Mouse (Mus musculus) embryonic facial prominence, embryonic 14.5 days (tissue): ENCODE measurements around the gene Hinfp. TPM values are rescaled to one million over a fixed set of nuclear protein-coding genes. Genes with fewer than 3 reads are reported as not detected.

Experiments used
- ATAC-seq: fragments of 200-750 bp; cut with Nextera tagmentation; 2 replicates; pipeline ENCODE4 v1.8.0; 2017; ENCODE audit warnings: low read depth, moderate number of reproducible peaks, moderate TSS enrichment
- DNase-seq: peaks from one replicate; pipeline ENCODE4 v3.0.0-alpha.2; 2015; ENCODE audit warnings: low spot score
- H3K27ac ChIP-seq: fragments of 300-500 bp; sonication (generic); replicated peaks from 2 replicates; pipeline ENCODE4 v1.5.1; 2014; ENCODE audit warnings: low read depth, mild to moderate bottlenecking, low read length, moderate library complexity
- H3K27me3 ChIP-seq: fragments of 300-500 bp; sonication (generic); replicated peaks from 2 replicates; pipeline ENCODE4 v1.6.1; 2014; ENCODE audit warnings: low read length; ENCODE audit not compliant: control insufficient read depth, insufficient read depth
- H3K36me3 ChIP-seq: fragments of 300-500 bp; sonication (generic); 2 replicates; pipeline ENCODE4 v1.6.1; 2014; ENCODE audit warnings: low read length, mixed read lengths; ENCODE audit not compliant: control insufficient read depth, insufficient read depth
- H3K4me1 ChIP-seq: fragments of 300-500 bp; sonication (generic); 2 replicates; pipeline ENCODE4 v1.6.1; 2014; ENCODE audit warnings: antibody characterized with exemption, low read length; ENCODE audit not compliant: control insufficient read depth, insufficient read depth
- H3K4me2 ChIP-seq: fragments of 300-500 bp; sonication (generic); 2 replicates; pipeline ENCODE4 v1.6.1; 2014; ENCODE audit warnings: low read depth, mild to moderate bottlenecking, low read length, moderate library complexity, mixed read lengths
- H3K4me3 ChIP-seq: fragments of 300-500 bp; sonication (generic); 2 replicates; pipeline ENCODE4 v1.5.1; 2014; ENCODE audit warnings: low read depth, mild to moderate bottlenecking, low read length
- H3K9ac ChIP-seq: fragments of 300-500 bp; sonication (generic); 2 replicates; pipeline ENCODE4 v1.6.1; 2014; ENCODE audit warnings: low read depth, mild to moderate bottlenecking, low read length, moderate library complexity, mixed read lengths
- H3K9me3 ChIP-seq: fragments of 300-500 bp; sonication (generic); 2 replicates; pipeline ENCODE4 v1.6.1; 2016; ENCODE audit warnings: low read length; ENCODE audit not compliant: control insufficient read depth
- WGBS: fragments of 180-500 bp; shearing (Covaris S2); extraction: QIAGEN DNeasy Blood & Tissue Kit; methylation state at CpG from one replicate; pipeline ENCODE4 v1.1.7; 2014; 5-methylcytosine and 5-hydroxymethylcytosine counted together
- polyA plus RNA-seq: library from polyadenylated mRNA; unstranded; fragments of >200 nt; fragmentation: Nextera tagmentation; extraction: Ambion mirVana; gene quantifications from 2 replicates; pipeline ENCODE4 v1.2.1, GENCODE M21; 2014

Hinfp gene
- polyA plus RNA-seq, 1 experiment from 2014 or later = 15.6 TPM

DNA sequence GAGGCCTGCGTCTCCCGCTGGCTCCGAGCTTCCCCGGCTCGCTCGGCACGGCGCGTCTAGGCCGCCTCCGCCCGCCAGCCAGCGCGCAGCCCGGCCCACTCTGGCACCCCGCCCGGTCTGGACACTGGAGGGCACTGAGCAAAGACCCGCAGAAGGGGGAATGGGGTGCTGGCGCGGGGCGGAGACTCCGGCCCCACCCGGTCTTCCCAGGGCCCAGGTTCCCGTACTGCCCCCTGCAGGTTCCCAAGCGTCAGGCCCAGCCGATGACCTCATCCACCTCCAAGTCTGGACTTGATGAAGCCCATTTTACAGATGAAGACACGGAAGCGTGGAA lies 37.5 kb downstream of the Hinfp start:
- peak; percentile 92 for DNase-seq
- H3K36me3 ChIP-seq = peaks cover 5% of the 10 kb centered on the region; the same call in 1 of the 2 replicates
- WGBS = 8% methylated on average over 17 of the region's 28 CpGs
- H3K27me3 ChIP-seq = no peaks in the 10 kb centered on the region
- H3K4me3 ChIP-seq = peak overlapping the region; percentile 48
- H3K9ac ChIP-seq = peak overlapping the region; percentile 84
- peak overlapping the region; percentile 84 for H3K27ac ChIP-seq
- peak overlapping the region; percentile 78 for H3K4me2 ChIP-seq
- peaks cover 8% of the 10 kb centered on the region for H3K4me1 ChIP-seq
- H3K9me3 ChIP-seq = peaks cover 6% of the 10 kb centered on the region; the same call in 1 of the 2 replicates
- peak; percentile 91 for ATAC-seq

DNA sequence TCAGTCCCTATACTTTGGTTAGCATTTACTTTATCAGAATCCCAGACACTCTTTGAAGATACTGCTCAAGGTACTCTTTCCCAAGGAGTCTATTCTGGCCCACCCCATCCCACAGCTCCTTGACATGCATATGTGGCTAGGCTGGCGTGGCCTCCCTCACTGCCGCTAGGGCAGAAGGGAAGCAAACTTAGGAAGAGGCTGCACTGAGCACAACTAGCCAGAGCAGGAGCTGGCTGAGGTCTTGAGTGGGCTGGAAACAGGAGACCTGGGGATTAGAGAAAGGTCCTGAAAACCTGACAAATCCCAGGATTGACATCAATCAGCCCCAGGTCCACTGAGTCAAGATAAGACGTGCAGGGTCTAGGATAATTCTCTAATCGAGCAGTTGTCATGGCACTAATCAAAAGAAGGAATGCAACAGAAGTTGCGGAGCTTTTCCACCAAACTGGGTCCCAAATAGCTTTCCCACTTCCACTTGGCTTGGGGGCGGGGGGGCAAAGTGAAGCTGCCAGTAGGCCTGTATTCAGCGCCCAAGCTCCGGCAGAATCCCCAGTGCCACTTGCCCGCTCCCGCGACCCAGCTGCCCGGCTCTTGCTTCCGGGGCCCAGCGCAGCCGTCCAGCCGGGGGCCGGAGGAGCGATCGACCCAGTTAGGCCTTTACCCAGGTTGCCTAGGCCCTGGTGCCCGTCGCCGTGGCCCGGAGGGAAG lies 38.0 kb downstream of the Hinfp start:
- Histone ChIP-seq H3K4me3 (peak overlapping the region; percentile 48), H3K4me1 (peaks cover 8% of the 10 kb centered on the region), H3K4me2 (peak overlapping the region; percentile 78), H3K9ac (peak overlapping the region; percentile 84), H3K27me3 (no peaks in the 10 kb centered on the region), H3K36me3 (peaks cover 5% of the 10 kb centered on the region; the same call in 1 of the 2 replicates), H3K9me3 (peaks cover 6% of the 10 kb centered on the region; the same call in 1 of the 2 replicates), H3K27ac (peak overlapping the region; percentile 84)
- WGBS = 20% methylated on average over 11 of the region's 23 CpGs
- ATAC-seq = peak; percentile 31; the same call in 1 of the 2 replicates
- peak; percentile 52 for DNase-seq

DNA sequence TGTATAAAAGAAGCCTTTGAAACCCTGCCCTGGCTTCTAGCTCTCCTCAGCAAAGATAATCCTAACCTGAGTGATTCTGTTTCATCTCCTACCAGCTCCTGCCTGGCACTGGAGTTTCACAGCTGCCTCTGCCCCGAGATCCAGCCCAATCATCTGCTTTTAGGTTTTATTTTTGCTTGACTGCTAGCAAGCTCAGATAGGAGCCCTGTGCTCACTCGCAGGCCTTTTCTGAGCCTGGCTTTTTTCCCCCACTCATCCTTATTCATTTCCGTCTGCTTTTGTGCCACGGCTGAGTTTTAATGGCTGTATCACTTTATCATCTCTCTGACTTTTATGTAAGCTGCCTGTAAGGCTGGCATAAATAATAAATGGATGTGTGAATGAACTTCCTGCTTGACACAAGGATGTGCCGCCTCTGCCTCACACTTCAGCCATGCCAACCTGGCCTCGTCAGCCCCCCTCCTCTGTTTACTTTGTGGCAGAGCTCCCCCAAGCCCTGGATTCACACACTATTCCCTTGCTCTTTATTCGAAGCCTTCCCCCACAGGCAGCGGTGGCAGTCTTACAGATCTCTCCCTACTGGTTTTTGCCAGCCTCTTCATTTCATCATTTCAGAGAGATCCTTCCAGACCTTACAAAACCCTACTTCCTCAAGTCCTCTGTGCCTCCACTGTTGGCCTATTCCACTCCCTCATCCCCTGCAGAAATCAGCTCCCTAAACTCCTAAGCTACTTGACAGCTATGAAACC lies 38.8 kb downstream of the Hinfp start:
- H3K9me3 ChIP-seq = peaks cover 6% of the 10 kb centered on the region; the same call in 1 of the 2 replicates
- H3K9ac ChIP-seq = peak overlapping the region; percentile 84; the same call in 1 of the 2 replicates

GRCm38 (mm10) chr9:44261388-44261787 lies 44.1 kb downstream of the Hinfp start:
- H3K4me1 ChIP-seq = no peaks in the 10 kb centered on the region
- peaks cover 5% of the 10 kb centered on the region; the same call in 1 of the 2 replicates for H3K36me3 ChIP-seq
- H3K4me2 ChIP-seq = no peak overlapping the region
- no peak for ATAC-seq
- no peak overlapping the region for H3K27ac ChIP-seq
- no peak overlapping the region for H3K9ac ChIP-seq
- H3K9me3 ChIP-seq = no peaks in the 10 kb centered on the region
- 87% methylated on average over 14 of the region's 14 CpGs for WGBS
- DNase-seq = no peak
- H3K4me3 ChIP-seq = no peak overlapping the region
- H3K27me3 ChIP-seq = no peaks in the 10 kb centered on the region

More for the DNA sequence above, 38.8 kb downstream of the Hinfp start:
- H3K27ac ChIP-seq = no peak overlapping the region; the same call in 1 of the 2 replicates
- ATAC-seq (no peak), DNase-seq (no peak)
- H3K36me3 ChIP-seq = peaks cover 5% of the 10 kb centered on the region; the same call in 1 of the 2 replicates
- peaks cover 8% of the 10 kb centered on the region for H3K4me1 ChIP-seq
- peak overlapping the region; percentile 48 for H3K4me3 ChIP-seq
- H3K27me3 ChIP-seq = no peaks in the 10 kb centered on the region
- WGBS = 68% methylated on average over 8 of the region's 8 CpGs
- peak overlapping the region; percentile 78 for H3K4me2 ChIP-seq

- WGBS = 82% methylated on average over 10 of the region's 10 CpGs
- no peak overlapping the region for H3K9ac ChIP-seq
- no peak for ATAC-seq
These were observed 46.5 kb downstream of the Hinfp start for GRCm38 (mm10) chr9:44259014-44259413.

DNA sequence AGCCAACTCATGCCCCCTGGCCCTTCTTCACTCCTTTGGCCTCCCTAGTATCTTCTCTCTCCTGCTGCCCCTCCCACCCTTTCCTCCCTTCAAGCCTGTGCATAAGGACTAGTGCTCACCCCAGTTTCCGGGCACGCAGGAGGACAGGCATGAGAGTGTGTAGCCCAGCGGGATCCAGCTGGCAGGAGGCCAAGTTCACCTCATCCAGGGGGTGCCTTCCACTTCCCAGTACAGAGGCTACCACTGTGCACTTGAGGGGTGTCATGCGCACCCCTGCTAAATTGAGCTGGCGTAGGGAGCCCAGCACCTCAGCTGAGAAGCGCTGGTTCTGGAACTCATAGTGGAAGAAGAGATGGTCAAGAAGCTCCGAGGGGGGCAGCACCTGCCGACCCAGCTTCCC lies 49.3 kb downstream of the Hinfp start:
- Histone ChIP-seq H3K27ac (no peak overlapping the region), H3K4me2 (no peak overlapping the region), H3K27me3 (no peaks in the 10 kb centered on the region), H3K9me3 (no peaks in the 10 kb centered on the region), H3K4me3 (no peak overlapping the region), H3K4me1 (peaks cover 16% of the 10 kb centered on the region), H3K9ac (no peak overlapping the region), H3K36me3 (no peaks in the 10 kb centered on the region)
- WGBS = 75% methylated on average over 8 of the region's 8 CpGs
- ATAC-seq = no peak
- DNase-seq = no peak

More at GRCm38 (mm10) chr9:44259014-44259413, 46.5 kb downstream of the Hinfp start:
- no peak for DNase-seq
- Histone ChIP-seq H3K36me3 (peaks cover 5% of the 10 kb centered on the region; the same call in 1 of the 2 replicates), H3K4me3 (no peak overlapping the region), H3K4me1 (peaks cover 13% of the 10 kb centered on the region), H3K9me3 (no peaks in the 10 kb centered on the region), H3K4me2 (no peak overlapping the region), H3K27me3 (no peaks in the 10 kb centered on the region), H3K27ac (no peak overlapping the region)

GRCm38 (mm10) chr9:44255136-44255521 lies 50.3 kb downstream of the Hinfp start:
- no peak for DNase-seq
- Histone ChIP-seq H3K9me3 (no peaks in the 10 kb centered on the region), H3K9ac (no peak overlapping the region), H3K36me3 (no peaks in the 10 kb centered on the region), H3K27ac (peak overlapping the region; percentile 34; the same call in 1 of the 2 replicates), H3K4me2 (no peak overlapping the region), H3K4me1 (peaks cover 16% of the 10 kb centered on the region), H3K4me3 (no peak overlapping the region), H3K27me3 (no peaks in the 10 kb centered on the region)
- no peak for ATAC-seq
- whole genome bisulfite sequencing = 47% methylated on average over 6 of the region's 6 CpGs

GRCm38 (mm10) chr9:44254508-44255135 lies 50.8 kb downstream of the Hinfp start:
- H3K27me3 ChIP-seq = no peaks in the 10 kb centered on the region
- DNase-seq (peak; percentile 53), ATAC-seq (peak; percentile 53)
- no peak overlapping the region for H3K4me3 ChIP-seq
- no peak overlapping the region for H3K9ac ChIP-seq
- H3K9me3 ChIP-seq = no peaks in the 10 kb centered on the region
- H3K27ac ChIP-seq = 0 out of 2 replicates have a peak overlapping the region, but pooled peaks have one; percentile 34
- peaks cover 16% of the 10 kb centered on the region for H3K4me1 ChIP-seq
- no peak overlapping the region for H3K4me2 ChIP-seq
- 12% methylated on average over 5 of the region's 5 CpGs for WGBS
- H3K36me3 ChIP-seq = no peaks in the 10 kb centered on the region
